ENCODE assay signal across 16 mouse cellular contexts in the genomic region with DNA sequence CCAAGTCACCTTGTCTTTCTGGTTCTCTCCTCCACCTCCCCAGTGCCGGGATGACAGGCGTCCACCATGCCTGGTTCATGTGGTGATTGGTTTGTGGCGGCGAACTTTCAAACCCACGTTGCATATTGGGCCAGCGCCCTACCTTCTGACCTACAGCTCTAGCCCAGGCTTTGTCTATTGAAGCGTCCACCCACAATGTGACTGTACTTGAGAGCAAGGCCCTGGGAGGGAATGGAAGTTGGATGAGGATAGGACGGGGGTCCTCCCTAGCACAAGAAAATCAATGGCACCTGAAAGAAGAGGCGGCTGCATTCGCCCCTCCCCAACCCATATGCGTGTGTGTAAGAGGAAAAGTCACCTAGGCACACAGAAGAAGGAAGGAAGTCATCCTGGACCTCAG.
DNase-seq lines count a peak whose midpoint lies in the region; ATAC-seq and TF ChIP-seq lines count a peak whose summit lies in the region.
"Had no signal": no experiment of that assay in that cellular context is flagged by ENCODE, and none has a peak within 500 bp of the region (broad histone marks: within the 10 kb centered on the region; RNA-seq: fewer than 3 reads in every experiment).

No protein-coding gene starts in this region.

- ATAC-seq in heart, embryonic 12.5 days (ENCODE audit: insufficient number of reproducible peaks, low FRiP score) = no peak
- no peak for ATAC-seq in midbrain, embryonic 16.5 days
- no peak for ATAC-seq in stomach, embryonic 16.5 days (ENCODE audit: insufficient read depth, low FRiP score)
- ATAC-seq: activated CD4-positive, CD25-positive, alpha-beta regulatory T cell, adult 4 months; forebrain, postnatal 0 days; midbrain, embryonic 15.5 days had no signal

- no peak overlapping the region for H3K9ac ChIP-seq in heart, embryonic 12.5 days
- H3K9ac ChIP-seq in midbrain, embryonic 16.5 days (ENCODE audit: low read depth, low read length) = no peak overlapping the region
- H3K9ac ChIP-seq in stomach, embryonic 16.5 days (ENCODE audit: low read length) = no peak overlapping the region
- H3K9ac ChIP-seq: forebrain, postnatal 0 days; hindbrain, embryonic 15.5 days; lung, embryonic 14.5 days; midbrain, embryonic 15.5 days had no signal

- no peak for TF ChIP-seq CTCF in kidney, adult 2 months (conservative IDR thresholded peaks at IDR 0.05; ENCODE audit: insufficient read depth, insufficient read length, low read depth, low read length)

- peak; percentile 95 for DNase-seq in heart, adult 11 months
- no peak for DNase-seq in kidney, adult 2 months
- no peak for DNase-seq in kidney, adult 8-10 months
- no peak for DNase-seq in midbrain, embryonic 10.5 days (ENCODE audit: low spot score)
- no peak for DNase-seq in adrenal gland, postnatal 14 days
- DNase-seq: forebrain, postnatal 0 days; thymus, postnatal 25 days had no signal

- H3K4me1 ChIP-seq in heart, embryonic 12.5 days (replicated peaks) = peaks cover 49% of the 10 kb centered on the region
- H3K4me1 ChIP-seq in kidney, adult 2 months (ENCODE audit: control insufficient read depth, insufficient read depth, low read length) = peaks cover 5% of the 10 kb centered on the region
- peaks cover 58% of the 10 kb centered on the region for H3K4me1 ChIP-seq in midbrain, embryonic 10.5 days
- H3K4me1 ChIP-seq in midbrain, embryonic 16.5 days (ENCODE audit: control insufficient read depth, insufficient read depth, low read length) = peaks cover 19% of the 10 kb centered on the region
- H3K4me1 ChIP-seq in stomach, embryonic 16.5 days (ENCODE audit: control insufficient read depth, insufficient read depth, low read length) = peaks cover 24% of the 10 kb centered on the region

- no peak overlapping the region for H3K27ac ChIP-seq in heart, embryonic 12.5 days (ENCODE audit: poor library complexity, severe bottlenecking)
- peak overlapping the region; percentile 11; the same call in 1 of the 2 replicates for H3K27ac ChIP-seq in kidney, adult 2 months (ENCODE audit: insufficient read depth, low read depth, low read length)
- peak overlapping the region; percentile 61; the same call in 1 of the 2 replicates for H3K27ac ChIP-seq in midbrain, embryonic 10.5 days (replicated peaks)
- H3K27ac ChIP-seq in midbrain, embryonic 16.5 days (ENCODE audit: low read length) = no peak overlapping the region
- H3K27ac ChIP-seq in stomach, embryonic 16.5 days (ENCODE audit: low read length) = peak overlapping the region; percentile 64; the same call in 1 of the 2 replicates
- H3K27ac ChIP-seq: hindbrain, embryonic 15.5 days; midbrain, embryonic 15.5 days had no signal

- no peak for TF ChIP-seq POLR2A in kidney, adult 2 months (IDR thresholded peaks at IDR 0.05; ENCODE audit: low read depth, low read length)

- WGBS in heart, embryonic 12.5 days = 85% methylated on average over 11 of the region's 11 CpGs
- 85% methylated on average over 11 of the region's 11 CpGs for WGBS in kidney, adult 2 months
- WGBS in midbrain, embryonic 10.5 days = 91% methylated on average over 11 of the region's 11 CpGs
- 92% methylated on average over 11 of the region's 11 CpGs for WGBS in midbrain, embryonic 16.5 days
- 84% methylated on average over 11 of the region's 11 CpGs for WGBS in stomach, embryonic 16.5 days

- H3K4me2 ChIP-seq in heart, embryonic 12.5 days = no peak overlapping the region
- no peak overlapping the region for H3K4me2 ChIP-seq in midbrain, embryonic 16.5 days (ENCODE audit: low read length)
- H3K4me2 ChIP-seq in stomach, embryonic 16.5 days (ENCODE audit: low read depth, low read length) = no peak overlapping the region
- H3K4me2 ChIP-seq: hindbrain, embryonic 15.5 days; liver, embryonic 11.5 days; lung, embryonic 14.5 days; midbrain, embryonic 15.5 days had no signal

- no peak overlapping the region for H3K4me3 ChIP-seq in heart, embryonic 12.5 days
- H3K4me3 ChIP-seq in kidney, adult 2 months (ENCODE audit: insufficient read depth, low read depth, low read length) = no peak overlapping the region
- H3K4me3 ChIP-seq in midbrain, embryonic 10.5 days = no peak overlapping the region
- H3K4me3 ChIP-seq in midbrain, embryonic 16.5 days (ENCODE audit: low read depth, low read length) = no peak overlapping the region
- no peak overlapping the region for H3K4me3 ChIP-seq in stomach, embryonic 16.5 days (replicated peaks; ENCODE audit: low read length)
- H3K4me3 ChIP-seq: hindbrain, embryonic 15.5 days; midbrain, embryonic 15.5 days had no signal

- H3K36me3 ChIP-seq in heart, embryonic 12.5 days = no peaks in the 10 kb centered on the region
- H3K36me3 ChIP-seq in kidney, adult 2 months (ENCODE audit: control insufficient read depth, insufficient read depth, low read length) = no peaks in the 10 kb centered on the region
- no peaks in the 10 kb centered on the region for H3K36me3 ChIP-seq in midbrain, embryonic 10.5 days
- H3K36me3 ChIP-seq in midbrain, embryonic 16.5 days (ENCODE audit: control insufficient read depth, insufficient read depth, low read length) = no peaks in the 10 kb centered on the region
- H3K36me3 ChIP-seq in stomach, embryonic 16.5 days (ENCODE audit: control insufficient read depth, insufficient read depth, low read length) = no peaks in the 10 kb centered on the region
- H3K36me3 ChIP-seq: hindbrain, embryonic 15.5 days; midbrain, embryonic 15.5 days had no signal

- H3K9me3 ChIP-seq in heart, embryonic 12.5 days (replicated peaks) = no peaks in the 10 kb centered on the region
- H3K9me3 ChIP-seq in midbrain, embryonic 10.5 days (replicated peaks) = no peaks in the 10 kb centered on the region
- no peaks in the 10 kb centered on the region for H3K9me3 ChIP-seq in midbrain, embryonic 16.5 days (replicated peaks; ENCODE audit: control insufficient read depth, low read length, poor library complexity, severe bottlenecking)
- no peaks in the 10 kb centered on the region for H3K9me3 ChIP-seq in stomach, embryonic 16.5 days (replicated peaks; ENCODE audit: control insufficient read depth, low read length)
- H3K9me3 ChIP-seq: hindbrain, embryonic 15.5 days; midbrain, embryonic 15.5 days had no signal

- H3K27me3 ChIP-seq in heart, embryonic 12.5 days (replicated peaks) = no peaks in the 10 kb centered on the region
- H3K27me3 ChIP-seq in kidney, adult 2 months (replicated peaks; ENCODE audit: control insufficient read depth, insufficient read depth, low read length) = no peaks in the 10 kb centered on the region
- H3K27me3 ChIP-seq in midbrain, embryonic 10.5 days (ENCODE audit: low read depth, poor library complexity, severe bottlenecking) = no peaks in the 10 kb centered on the region
- H3K27me3 ChIP-seq in midbrain, embryonic 16.5 days (ENCODE audit: control insufficient read depth, insufficient read depth, low read depth, low read length) = no peaks in the 10 kb centered on the region
- no peaks in the 10 kb centered on the region for H3K27me3 ChIP-seq in stomach, embryonic 16.5 days (ENCODE audit: control insufficient read depth, insufficient read depth, low read length)
- H3K27me3 ChIP-seq: hindbrain, embryonic 15.5 days; midbrain, embryonic 15.5 days; Patski had no signal

Comparison
In these comparisons a context has a peak if more than half of its experiments do, and no peak if none do; other contexts are left out.
1. H3K27ac ChIP-seq: peak in kidney, adult 2 months (single experiment), midbrain, embryonic 10.5 days (single experiment) and stomach, embryonic 16.5 days (single experiment); none in heart, embryonic 12.5 days (single experiment) and midbrain, embryonic 16.5 days (single experiment).